Mouse (Mus musculus) heart, embryonic 16.5 days (tissue): ENCODE measurements around the gene Tent5c. TPM values are rescaled to one million over a fixed set of nuclear protein-coding genes. Genes with fewer than 3 reads are reported as not detected.

Source experiments
- ATAC-seq: fragments of 200-750 bp; cut with Nextera tagmentation; replicated peaks from 2 replicates; pipeline ENCODE4 v1.8.0; 2017; ENCODE audit warnings: moderate number of reproducible peaks; ENCODE audit not compliant: insufficient read depth, low FRiP score; ENCODE audit errors: extremely low read depth
- H3K27ac ChIP-seq: fragments of 300-500 bp; sonication (generic); 2 replicates; pipeline ENCODE4 v1.5.1; 2014; ENCODE audit warnings: mild to moderate bottlenecking, low read length, control low read depth, moderate library complexity
- H3K27me3 ChIP-seq: fragments of 300-500 bp; sonication (generic); 2 replicates; pipeline ENCODE4 v1.6.1; 2014; ENCODE audit warnings: low read length, mixed read lengths; ENCODE audit not compliant: control insufficient read depth, insufficient read depth
- H3K36me3 ChIP-seq: fragments of 300-500 bp; sonication (generic); 2 replicates; pipeline ENCODE4 v1.6.1; 2014; ENCODE audit not compliant: control insufficient read depth, insufficient read depth
- H3K4me1 ChIP-seq: fragments of 300-500 bp; sonication (generic); 2 replicates; pipeline ENCODE4 v1.6.1; 2014; ENCODE audit warnings: low read length, mixed read lengths; ENCODE audit not compliant: control insufficient read depth, insufficient read depth
- H3K4me2 ChIP-seq: fragments of 300-500 bp; sonication (generic); 2 replicates; pipeline ENCODE4 v1.6.1; 2014; ENCODE audit warnings: low read depth, mild to moderate bottlenecking, control low read depth, low read length
- H3K4me3 ChIP-seq: fragments of 300-500 bp; sonication (generic); 2 replicates; pipeline ENCODE4 v1.5.1; 2014; ENCODE audit warnings: mild to moderate bottlenecking, control low read depth, low read length
- H3K9ac ChIP-seq: fragments of 300-500 bp; sonication (generic); 2 replicates; pipeline ENCODE4 v1.6.1; 2014; ENCODE audit warnings: low read length, control low read depth
- H3K9me3 ChIP-seq: fragments of 300-500 bp; sonication (generic); replicated peaks from 2 replicates; pipeline ENCODE4 v1.6.1; 2016; ENCODE audit warnings: low read length; ENCODE audit not compliant: control insufficient read depth
- WGBS: fragments of 180-500 bp; shearing (Covaris S2); extraction: QIAGEN DNeasy Blood & Tissue Kit; methylation state at CpG from one replicate; pipeline ENCODE4 v1.1.7; 2014; 5-methylcytosine and 5-hydroxymethylcytosine counted together
- polyA plus RNA-seq: library from polyadenylated mRNA; unstranded; fragments of >200 nt; fragmentation: Nextera tagmentation; extraction: Ambion mirVana; gene quantifications from 2 replicates; pipeline ENCODE4 v1.2.1, GENCODE M21; 2015

Tent5c gene
- polyA plus RNA-seq, 1 experiment from 2014 or later = 22.6 TPM

DNA sequence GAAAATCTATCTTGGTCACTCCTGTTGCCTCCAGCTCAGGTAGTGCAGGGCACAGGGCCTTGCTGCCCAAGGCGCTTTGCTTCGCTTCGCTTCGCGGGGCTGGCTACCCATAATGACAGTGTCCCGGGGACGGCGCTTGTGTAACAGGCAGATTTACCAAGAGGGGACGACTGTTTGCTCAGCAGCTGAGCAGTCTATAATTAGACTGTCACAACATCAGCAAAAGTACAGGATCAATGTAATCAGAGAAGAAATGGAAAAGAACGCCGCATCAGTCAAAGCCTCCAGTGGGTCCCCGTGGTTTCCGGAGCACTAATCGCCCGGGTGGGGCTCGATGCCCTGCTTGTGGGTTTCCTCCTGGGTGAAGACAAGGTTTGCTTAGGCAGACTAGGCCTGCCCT lies 6.3 kb upstream of the Tent5c start:
- no peak for ATAC-seq
- H3K36me3 ChIP-seq = no peaks in the 10 kb centered on the region
- no peaks in the 10 kb centered on the region for H3K4me1 ChIP-seq
- 82% methylated on average over 16 of the region's 16 CpGs for WGBS
- no peak overlapping the region for H3K4me2 ChIP-seq
- no peak overlapping the region for H3K9ac ChIP-seq
- H3K27me3 ChIP-seq = no peaks in the 10 kb centered on the region
- no peak overlapping the region for H3K4me3 ChIP-seq
- no peaks in the 10 kb centered on the region; the same call in 1 of the 2 replicates for H3K9me3 ChIP-seq
- H3K27ac ChIP-seq = no peak overlapping the region

- no peaks in the 10 kb centered on the region for H3K36me3 ChIP-seq
- no peak overlapping the region for H3K4me3 ChIP-seq
- H3K9me3 ChIP-seq = no peaks in the 10 kb centered on the region; the same call in 1 of the 2 replicates
- H3K27ac ChIP-seq = no peak overlapping the region
- H3K4me1 ChIP-seq = peaks cover 2% of the 10 kb centered on the region
- no peak overlapping the region for H3K4me2 ChIP-seq
- WGBS = 83% methylated on average over 5 of the region's 5 CpGs
- no peak for ATAC-seq
- no peak overlapping the region for H3K9ac ChIP-seq
- no peaks in the 10 kb centered on the region for H3K27me3 ChIP-seq
Observed at GRCm38 (mm10) chr3:100494912-100495311, 5.8 kb upstream of the Tent5c start.

DNA sequence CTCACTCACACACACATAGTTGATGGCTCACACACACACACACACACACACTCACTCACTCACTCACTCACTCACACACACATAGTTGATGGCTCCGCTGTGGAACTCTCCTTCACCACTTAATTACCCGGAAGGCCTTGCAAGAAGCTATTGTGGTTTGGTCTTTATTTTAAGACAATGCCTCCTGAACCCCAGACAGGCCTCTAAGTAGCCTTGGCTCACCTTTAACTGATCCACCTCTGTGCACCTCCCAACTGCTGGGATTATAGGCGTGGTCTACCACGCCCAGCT lies 831 bp upstream of the Tent5c start:
- H3K4me2 ChIP-seq = peak overlapping the region; percentile 100
- H3K27me3 ChIP-seq = peaks cover 20% of the 10 kb centered on the region
- 22% methylated on average over 4 of the region's 4 CpGs for WGBS
- H3K4me1 ChIP-seq = peaks cover 8% of the 10 kb centered on the region
- H3K4me3 ChIP-seq = peak overlapping the region; percentile 81
- no peaks in the 10 kb centered on the region for H3K9me3 ChIP-seq
- no peaks in the 10 kb centered on the region for H3K36me3 ChIP-seq
- H3K27ac ChIP-seq = no peak overlapping the region
- H3K9ac ChIP-seq = peak overlapping the region; percentile 78
- no peak for ATAC-seq

GRCm38 (mm10) chr3:100488251-100489132 lies 632 bp downstream of the Tent5c start:
- H3K9ac ChIP-seq = peak overlapping the region; percentile 72
- peaks cover 8% of the 10 kb centered on the region for H3K4me1 ChIP-seq
- H3K27me3 ChIP-seq = peaks cover 20% of the 10 kb centered on the region
- H3K9me3 ChIP-seq = no peaks in the 10 kb centered on the region
- peak; percentile 31 for ATAC-seq
- H3K27ac ChIP-seq = no peak overlapping the region
- H3K4me3 ChIP-seq = peak overlapping the region; percentile 81
- H3K4me2 ChIP-seq = peak overlapping the region; percentile 100
- H3K36me3 ChIP-seq = no peaks in the 10 kb centered on the region
- WGBS = under 1% methylated on average over 66 of the region's 66 CpGs

DNA sequence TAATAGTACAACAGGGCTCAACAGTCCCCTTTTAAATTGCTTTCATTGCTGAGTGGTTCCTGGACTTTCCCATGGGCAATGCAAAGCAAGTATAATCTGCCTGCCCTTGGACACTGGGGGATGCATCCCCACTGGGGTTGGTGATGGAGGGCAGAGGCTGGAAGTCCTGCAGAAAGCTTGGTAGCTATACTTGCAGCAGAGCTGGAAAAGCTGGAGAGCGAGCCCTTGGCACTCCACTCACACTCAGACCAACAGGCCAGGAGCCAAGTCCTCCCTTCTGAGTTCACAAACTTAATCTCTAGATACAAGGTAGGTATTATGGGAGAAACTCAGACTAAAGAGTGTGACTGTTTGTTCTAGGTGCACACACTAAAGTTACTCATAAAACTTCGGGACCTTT lies 2.1 kb downstream of the Tent5c start:
- no peak overlapping the region for H3K9ac ChIP-seq
- ATAC-seq = no peak
- H3K27ac ChIP-seq = no peak overlapping the region
- H3K27me3 ChIP-seq = peaks cover 20% of the 10 kb centered on the region
- peaks cover 8% of the 10 kb centered on the region for H3K4me1 ChIP-seq
- no peak overlapping the region for H3K4me2 ChIP-seq
- H3K36me3 ChIP-seq = no peaks in the 10 kb centered on the region
- no peak overlapping the region for H3K4me3 ChIP-seq
- H3K9me3 ChIP-seq = no peaks in the 10 kb centered on the region
- WGBS = 77% methylated on average over 2 of the region's 2 CpGs

DNA sequence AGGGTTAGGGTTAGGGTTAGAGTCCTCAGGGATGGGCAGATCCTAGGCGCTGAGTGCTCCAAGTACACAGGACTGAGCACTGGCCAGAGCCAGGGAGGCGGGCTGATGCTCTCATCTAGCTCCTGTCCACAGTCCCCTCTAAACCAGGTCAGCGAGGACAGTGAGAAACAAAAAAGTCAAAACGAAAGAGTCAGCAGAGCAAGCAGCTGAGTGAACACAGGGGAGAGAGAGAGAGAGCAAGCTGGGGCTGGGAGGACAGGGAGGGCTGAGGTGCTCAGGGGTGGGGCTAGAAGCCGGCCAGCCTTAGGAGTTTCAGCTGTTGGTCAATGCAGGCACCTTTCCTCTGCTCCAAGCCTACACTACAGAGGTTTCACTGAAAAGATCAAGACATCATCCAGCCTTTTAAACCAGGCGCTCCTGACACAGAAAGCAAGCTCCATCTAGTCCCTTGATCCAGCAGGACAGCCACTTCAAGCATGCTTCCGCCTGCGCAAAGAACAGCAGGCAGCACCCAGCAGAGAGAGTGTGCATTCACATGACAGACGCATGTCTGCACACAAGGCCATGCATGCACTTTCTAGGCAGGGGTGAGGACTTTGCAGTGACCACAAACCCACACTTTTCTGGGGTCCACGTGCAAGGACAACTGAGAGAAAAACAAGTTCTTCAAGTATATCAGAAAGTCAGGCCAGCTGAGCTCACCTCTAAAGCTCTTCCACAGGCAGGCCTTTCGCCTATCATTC lies 3.6 kb downstream of the Tent5c start:
- Histone ChIP-seq H3K36me3 (no peaks in the 10 kb centered on the region), H3K9me3 (no peaks in the 10 kb centered on the region), H3K4me2 (no peak overlapping the region), H3K9ac (no peak overlapping the region), H3K4me1 (peaks cover 8% of the 10 kb centered on the region), H3K27me3 (peaks cover 20% of the 10 kb centered on the region), H3K4me3 (no peak overlapping the region), H3K27ac (no peak overlapping the region)
- WGBS = 55% methylated on average over 11 of the region's 11 CpGs
- no peak for ATAC-seq

- peaks cover 20% of the 10 kb centered on the region for H3K27me3 ChIP-seq
- H3K9me3 ChIP-seq = no peaks in the 10 kb centered on the region
- no peak overlapping the region for H3K4me2 ChIP-seq
- H3K36me3 ChIP-seq = no peaks in the 10 kb centered on the region
- ATAC-seq = no peak
- WGBS = 79% methylated on average over 5 of the region's 5 CpGs
- H3K4me3 ChIP-seq = no peak overlapping the region
- no peak overlapping the region for H3K27ac ChIP-seq
- H3K4me1 ChIP-seq = 0 out of 2 replicates have a peak, but pooled peaks cover 2% of the 10 kb centered on the region
- no peak overlapping the region for H3K9ac ChIP-seq
Observed at GRCm38 (mm10) chr3:100482971-100483610, 6.0 kb downstream of the Tent5c start.

DNA sequence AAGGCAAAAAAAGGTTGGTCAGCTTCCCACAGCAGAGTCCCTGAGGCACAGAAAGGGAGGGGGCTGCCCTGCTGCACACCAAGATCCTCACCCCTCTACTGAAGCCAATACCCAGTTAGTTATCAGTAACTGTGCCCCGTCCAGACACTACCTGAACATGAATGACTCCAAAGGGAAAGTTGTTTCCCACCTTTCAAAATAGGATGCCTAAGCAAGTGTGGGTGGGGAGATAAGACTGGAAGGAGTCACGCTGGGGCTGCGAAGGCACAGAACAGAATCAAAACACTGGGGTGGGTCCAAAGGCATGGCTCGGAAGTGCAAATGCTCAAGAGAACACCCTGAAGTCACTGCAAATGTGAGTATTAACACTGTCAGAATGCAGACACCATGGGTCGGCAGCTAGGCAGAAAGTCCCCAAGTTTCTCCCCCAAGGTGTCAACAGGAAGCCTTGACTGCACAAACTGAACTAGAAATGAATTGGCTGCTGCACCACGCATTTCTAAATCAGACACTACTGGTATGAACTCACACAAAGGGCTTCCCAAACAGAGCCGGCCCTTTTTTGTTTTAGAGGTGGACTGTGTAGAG lies 6.7 kb downstream of the Tent5c start:
- H3K9me3 ChIP-seq = no peaks in the 10 kb centered on the region
- H3K27ac ChIP-seq = no peak overlapping the region
- no peak overlapping the region for H3K4me2 ChIP-seq
- H3K36me3 ChIP-seq = no peaks in the 10 kb centered on the region
- no peak overlapping the region for H3K9ac ChIP-seq
- WGBS = 33% methylated on average over 7 of the region's 7 CpGs
- H3K4me3 ChIP-seq = no peak overlapping the region
- H3K27me3 ChIP-seq = peaks cover 17% of the 10 kb centered on the region
- ATAC-seq = no peak
- H3K4me1 ChIP-seq = no peaks in the 10 kb centered on the region
